In the genomic region with DNA sequence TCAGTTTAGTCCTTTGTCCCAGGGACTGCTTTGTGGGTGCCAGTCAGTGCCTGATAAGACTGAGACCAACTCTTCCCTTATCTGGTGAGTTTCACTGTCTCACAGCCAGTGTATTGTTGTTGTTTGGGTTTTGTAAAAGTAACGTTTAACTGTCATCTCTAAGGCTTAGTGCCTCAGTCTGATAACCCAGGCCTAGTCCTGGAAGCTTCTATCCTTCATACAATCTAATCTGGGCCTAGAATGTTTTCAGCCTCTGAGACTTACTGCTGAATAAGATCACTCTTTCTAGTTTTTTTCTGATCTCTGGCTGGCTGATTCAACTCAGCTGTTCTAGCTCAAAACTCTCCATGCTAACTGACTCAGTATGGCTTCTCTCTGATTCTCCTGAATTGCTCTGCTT, we compare ENCODE assay signal across 17 mouse cellular contexts. TPM values are rescaled to one million over a fixed set of nuclear protein-coding genes. Genes with fewer than 3 reads are reported as not detected.
"Had no signal": no experiment of that assay in that cellular context is flagged by ENCODE, and none has a peak within 500 bp of the region (broad histone marks: within the 10 kb centered on the region; RNA-seq: fewer than 3 reads in every experiment).

No protein-coding gene starts in this region.

- H3K9me3 ChIP-seq: limb, embryonic 12.5 days; lung, embryonic 15.5 days; neural tube, embryonic 15.5 days had no signal

- H3K27ac ChIP-seq: limb, embryonic 12.5 days; lung, embryonic 15.5 days; macrophage; neural tube, embryonic 15.5 days; stomach, postnatal 0 days had no signal

- H3K4me2 ChIP-seq: limb, embryonic 12.5 days; lung, embryonic 15.5 days; neural tube, embryonic 15.5 days had no signal

- H3K4me3 ChIP-seq: limb, embryonic 12.5 days; lung, embryonic 15.5 days; myocyte; neural tube, embryonic 15.5 days had no signal

- H3K27me3 ChIP-seq: limb, embryonic 12.5 days; lung, embryonic 15.5 days; neural tube, embryonic 15.5 days had no signal

- H3K36me3 ChIP-seq: lung, embryonic 15.5 days; neural tube, embryonic 15.5 days had no signal

- H3K9ac ChIP-seq: limb, embryonic 12.5 days; lung, embryonic 15.5 days; neural tube, embryonic 15.5 days had no signal

- DNase-seq: kidney, adult 18-20 months; kidney, postnatal 10 days; lung, postnatal 14 days; midbrain, embryonic 14.5 days; thymus, postnatal 4 days had no signal

RNA-seq across cellular contexts. Expression of gene Sh2d7, which starts 44.9 kb away (rescaled TPM):
- total RNA-seq: layer of hippocampus, postnatal 25 days; left cerebral cortex, postnatal 36 days; liver, adult 2 months had no signal
- polyA plus RNA-seq: intestine, embryonic 14.5 days; kidney, embryonic 14.5 days; limb, embryonic 12.5 days; liver, adult 2 months; lung, embryonic 15.5 days; macrophage; midbrain, embryonic 14.5 days; myocyte; neural tube, embryonic 11.5 days; neural tube, embryonic 15.5 days had no signal
